Mouse (Mus musculus): ENCODE results near the gene Arl3. TPM values are rescaled to one million over a fixed set of nuclear protein-coding genes. Genes with fewer than 3 reads are reported as not detected.
A peak's percentile ranks its signal among the peaks of the same experiment; 100 is the strongest.

Gene Arl3
- polyA plus RNA-seq, 1 experiment = 81.9 TPM

- Histone ChIP-seq H3K36me3 (ENCODE audit: control insufficient read depth, insufficient read depth) (peaks cover 3% of the 10 kb centered on the region), H3K27me3 (ENCODE audit: control insufficient read depth, insufficient read depth, insufficient read length) (no peaks in the 10 kb centered on the region), H3K4me3 (no peak overlapping the region), H3K79me2 (ENCODE audit: control insufficient read depth, insufficient read depth) (peaks cover 27% of the 10 kb centered on the region), H3K4me2 (ENCODE audit: low read depth) (no peak overlapping the region), H3ac (ENCODE audit: control insufficient read depth, insufficient read length) (no peak overlapping the region)
- TF ChIP-seq CEBPB (IDR thresholded peaks at IDR 0.05; ENCODE audit: insufficient read depth, poor library complexity, severe bottlenecking) (no peak), USF1 (IDR thresholded peaks at IDR 0.05; ENCODE audit: low read depth) (no peak), POLR2A (IDR thresholded peaks at IDR 0.05; ENCODE audit: insufficient read length, low read depth) (no peak), REST (IDR thresholded peaks at IDR 0.05; ENCODE audit: insufficient read depth, insufficient read length) (no peak), E2F4 (IDR thresholded peaks at IDR 0.05; ENCODE audit: insufficient read depth) (no peak), POLR2AphosphoS2 (IDR thresholded peaks at IDR 0.05; ENCODE audit: insufficient read length, low read depth) (no peak), TCF12 (IDR thresholded peaks at IDR 0.05; ENCODE audit: insufficient read depth, poor library complexity, severe bottlenecking) (no peak), TCF3 (IDR thresholded peaks at IDR 0.05; ENCODE audit: insufficient read length, low read depth) (no peak)
Measured at GRCm38 (mm10) chr19:46608158-46608557, 35.2 kb upstream of the Arl3 start.

- no peak for TF ChIP-seq MYOD1 (IDR thresholded peaks at IDR 0.05; ENCODE audit: control insufficient read depth in 1 of 3, insufficient read length in 2 of 3, low read depth in 2 of 3)
- peaks cover 3% of the 10 kb centered on the region for H3K36me3 ChIP-seq (ENCODE audit: control insufficient read depth, insufficient read depth)
Measured at GRCm38 (mm10) chr19:46607424-46607823, 34.4 kb upstream of the Arl3 start.

GRCm38 (mm10) chr19:46606718-46607117, 33.7 kb upstream of the Arl3 start:
- TF ChIP-seq MYOG (IDR thresholded peaks at IDR 0.05; ENCODE audit: control insufficient read depth in 1 of 3, insufficient read depth in 1 of 3, insufficient read length in 2 of 3, low read depth in 2 of 3) (no peak), SRF (IDR thresholded peaks at IDR 0.05; ENCODE audit: control insufficient read depth, insufficient read length, low read depth) (no peak)
- H3K36me3 ChIP-seq (ENCODE audit: control insufficient read depth, insufficient read depth) = peaks cover 3% of the 10 kb centered on the region

More at GRCm38 (mm10) chr19:46607424-46607823, 34.4 kb upstream of the Arl3 start:
- peak overlapping the region; percentile 27 for H3K4me2 ChIP-seq (ENCODE audit: low read depth)
- peaks cover 31% of the 10 kb centered on the region for H3K79me2 ChIP-seq (ENCODE audit: control insufficient read depth, insufficient read depth)
- no peaks in the 10 kb centered on the region for H3K27me3 ChIP-seq (ENCODE audit: control insufficient read depth, insufficient read depth, insufficient read length)
- no peak overlapping the region for H3K4me3 ChIP-seq
- no peak overlapping the region for H3ac ChIP-seq (ENCODE audit: control insufficient read depth, insufficient read length)

GRCm38 (mm10) chr19:46602406-46602805, 29.4 kb upstream of the Arl3 start:
- H3ac ChIP-seq (ENCODE audit: control insufficient read depth, insufficient read length) = no peak overlapping the region
- H3K27me3 ChIP-seq (ENCODE audit: control insufficient read depth, insufficient read depth, insufficient read length) = no peaks in the 10 kb centered on the region
- H3K36me3 ChIP-seq (ENCODE audit: control insufficient read depth, insufficient read depth) = peaks cover 3% of the 10 kb centered on the region
- TF ChIP-seq MAX (IDR thresholded peaks at IDR 0.05; ENCODE audit: low read depth) (no peak), POLR2A (IDR thresholded peaks at IDR 0.05; ENCODE audit: insufficient read length, low read depth) (no peak), CEBPB (IDR thresholded peaks at IDR 0.05; ENCODE audit: insufficient read depth, poor library complexity, severe bottlenecking) (no peak)
- no peak overlapping the region for H3K4me2 ChIP-seq (ENCODE audit: low read depth)
- H3K79me2 ChIP-seq (ENCODE audit: control insufficient read depth, insufficient read depth) = peaks cover 56% of the 10 kb centered on the region
- H3K4me3 ChIP-seq = no peak overlapping the region

More at GRCm38 (mm10) chr19:46606718-46607117, 33.7 kb upstream of the Arl3 start:
- no peak overlapping the region for H3K4me3 ChIP-seq
- H3K27me3 ChIP-seq (ENCODE audit: control insufficient read depth, insufficient read depth, insufficient read length) = no peaks in the 10 kb centered on the region
- no peak overlapping the region for H3ac ChIP-seq (ENCODE audit: control insufficient read depth, insufficient read length)
- peaks cover 38% of the 10 kb centered on the region for H3K79me2 ChIP-seq (ENCODE audit: control insufficient read depth, insufficient read depth)
- H3K4me2 ChIP-seq (ENCODE audit: low read depth) = no peak overlapping the region

- Histone ChIP-seq H3K36me3 (ENCODE audit: control insufficient read depth, insufficient read depth) (peaks cover 2% of the 10 kb centered on the region), H3K4me3 (no peak overlapping the region), H3ac (ENCODE audit: control insufficient read depth, insufficient read length) (no peak overlapping the region), H3K27me3 (ENCODE audit: control insufficient read depth, insufficient read depth, insufficient read length) (no peaks in the 10 kb centered on the region), H3K4me2 (ENCODE audit: low read depth) (no peak overlapping the region), H3K79me2 (ENCODE audit: control insufficient read depth, insufficient read depth) (peaks cover 56% of the 10 kb centered on the region)
- no peak for TF ChIP-seq E2F4 (IDR thresholded peaks at IDR 0.05; ENCODE audit: insufficient read depth)
- no peak for TF ChIP-seq TCF12 (IDR thresholded peaks at IDR 0.05; ENCODE audit: insufficient read depth, poor library complexity, severe bottlenecking)
- TF ChIP-seq SRF (IDR thresholded peaks at IDR 0.05; ENCODE audit: control insufficient read depth, insufficient read length, low read depth) = no peak
- no peak for TF ChIP-seq MYOD1 (IDR thresholded peaks at IDR 0.05; ENCODE audit: control insufficient read depth in 1 of 3, insufficient read length in 2 of 3, low read depth in 2 of 3)
- no peak for TF ChIP-seq POLR2A (IDR thresholded peaks at IDR 0.05; ENCODE audit: insufficient read length, low read depth)
- TF ChIP-seq POLR2AphosphoS2 (IDR thresholded peaks at IDR 0.05; ENCODE audit: insufficient read length, low read depth) = no peak
- TF ChIP-seq MAX (IDR thresholded peaks at IDR 0.05; ENCODE audit: low read depth) = no peak
- no peak for TF ChIP-seq CEBPB (IDR thresholded peaks at IDR 0.05; ENCODE audit: insufficient read depth, poor library complexity, severe bottlenecking)
- no peak for TF ChIP-seq USF1 (IDR thresholded peaks at IDR 0.05; ENCODE audit: low read depth)
- TF ChIP-seq MYOG (IDR thresholded peaks at IDR 0.05; ENCODE audit: control insufficient read depth in 1 of 3, insufficient read depth in 1 of 3, insufficient read length in 2 of 3, low read depth in 2 of 3) = no peak
- no peak for TF ChIP-seq REST (IDR thresholded peaks at IDR 0.05; ENCODE audit: insufficient read depth, insufficient read length)
- TF ChIP-seq TCF3 (IDR thresholded peaks at IDR 0.05; ENCODE audit: insufficient read length, low read depth) = no peak
Measured at GRCm38 (mm10) chr19:46601491-46601890, 28.5 kb upstream of the Arl3 start.

GRCm38 (mm10) chr19:46600371-46600770, 27.4 kb upstream of the Arl3 start:
- Histone ChIP-seq H3K4me3 (peak overlapping the region; percentile 89), H3K36me3 (ENCODE audit: control insufficient read depth, insufficient read depth) (no peaks in the 10 kb centered on the region), H3K4me2 (ENCODE audit: low read depth) (peak overlapping the region; percentile 81), H3K79me2 (ENCODE audit: control insufficient read depth, insufficient read depth) (peaks cover 56% of the 10 kb centered on the region), H3ac (ENCODE audit: control insufficient read depth, insufficient read length) (no peak overlapping the region), H3K27me3 (ENCODE audit: control insufficient read depth, insufficient read depth, insufficient read length) (no peaks in the 10 kb centered on the region)
- TF ChIP-seq CEBPB (IDR thresholded peaks at IDR 0.05; ENCODE audit: insufficient read depth, poor library complexity, severe bottlenecking) (peak; percentile 89), SRF (IDR thresholded peaks at IDR 0.05; ENCODE audit: control insufficient read depth, insufficient read length, low read depth) (no peak)

All from myocyte (in vitro differentiated cells).